Mouse (Mus musculus): ENCODE data around the gene Gm45785.

- TF ChIP-seq POLR2A (IDR thresholded peaks at IDR 0.05; ENCODE audit: borderline replicate concordance, extremely low read depth, insufficient read depth, insufficient read length, poor library complexity, severe bottlenecking) (no peak), CTCF (IDR thresholded peaks at IDR 0.05; ENCODE audit: borderline replicate concordance, extremely low read depth, insufficient read depth, insufficient read length) (no peak)
These were observed 43.3 kb downstream of the Gm45785 start for GRCm38 (mm10) chr7:140812850-140813249.

Measured in brain, embryonic 14.5 days (tissue).